Mouse (Mus musculus) hindbrain, embryonic 11.5 days (tissue): ENCODE measurements around the gene Fam50b. TPM values are rescaled to one million over a fixed set of nuclear protein-coding genes. Genes with fewer than 3 reads are reported as not detected.
A peak's percentile ranks its signal among the peaks of the same experiment; 100 is the strongest.

ENCODE experiments used
- ATAC-seq: fragments of 200-750 bp; cut with Nextera tagmentation; 2 replicates; pipeline ENCODE4 v1.8.0; 2017; ENCODE audit warnings: mild to moderate bottlenecking, moderate TSS enrichment, moderate library complexity; ENCODE audit not compliant: low FRiP score
- DNase-seq: peaks from one replicate; pipeline ENCODE4 v3.0.0-alpha.2; 2015; ENCODE audit warnings: low spot score
- H3K27ac ChIP-seq: fragments of 300-500 bp; sonication (generic); 2 replicates; pipeline ENCODE4 v1.5.1; 2014; ENCODE audit warnings: mild to moderate bottlenecking, low read depth, low read length
- H3K27me3 ChIP-seq: fragments of 300-500 bp; sonication (generic); 2 replicates; pipeline ENCODE4 v1.6.1; 2014; ENCODE audit warnings: mild to moderate bottlenecking, low read length, moderate library complexity, mixed read lengths; ENCODE audit not compliant: control insufficient read depth, insufficient read depth
- H3K36me3 ChIP-seq: fragments of 300-500 bp; sonication (generic); 2 replicates; pipeline ENCODE4 v1.6.1; 2014; ENCODE audit warnings: mild to moderate bottlenecking, low read length, moderate library complexity, mixed read lengths; ENCODE audit not compliant: control insufficient read depth, insufficient read depth
- H3K4me1 ChIP-seq: fragments of 300-500 bp; sonication (generic); replicated peaks from 2 replicates; pipeline ENCODE4 v1.6.1; 2014; ENCODE audit warnings: low read length, mixed read lengths; ENCODE audit not compliant: control insufficient read depth, insufficient read depth
- H3K4me2 ChIP-seq: fragments of 300-500 bp; sonication (generic); replicated peaks from 2 replicates; pipeline ENCODE4 v1.6.1; 2014; ENCODE audit warnings: mild to moderate bottlenecking, low read depth, low read length
- H3K4me3 ChIP-seq: fragments of 300-500 bp; sonication (generic); 2 replicates; pipeline ENCODE4 v1.5.1; 2014; ENCODE audit warnings: low read depth, low read length
- H3K9ac ChIP-seq: fragments of 300-500 bp; sonication (generic); 2 replicates; pipeline ENCODE4 v1.6.1; 2014; ENCODE audit warnings: low read depth, low read length
- H3K9me3 ChIP-seq: fragments of 300-500 bp; sonication (generic); 2 replicates; pipeline ENCODE4 v1.6.1; 2016; ENCODE audit warnings: low read length; ENCODE audit not compliant: control insufficient read depth
- WGBS: fragments of 180-500 bp; shearing (Covaris S2); extraction: QIAGEN DNeasy Blood & Tissue Kit; methylation state at CpG from one replicate; pipeline ENCODE4 v1.1.7; 2014; 5-methylcytosine and 5-hydroxymethylcytosine counted together
- polyA plus RNA-seq: library from polyadenylated mRNA; unstranded; fragments of >200 nt; fragmentation: Nextera tagmentation; extraction: Ambion mirVana; gene quantifications from 2 replicates; pipeline ENCODE4 v1.2.1, GENCODE M21; 2014

Fam50b gene
- polyA plus RNA-seq, 1 experiment from 2014 or later, result not detected

GRCm38 (mm10) chr13:34727060-34727459, 7.6 kb upstream of the Fam50b start:
- Histone ChIP-seq H3K4me1 (no peaks in the 10 kb centered on the region), H3K27ac (no peak overlapping the region), H3K4me2 (no peak overlapping the region), H3K27me3 (no peaks in the 10 kb centered on the region), H3K9ac (no peak overlapping the region), H3K4me3 (no peak overlapping the region), H3K36me3 (no peaks in the 10 kb centered on the region), H3K9me3 (no peaks in the 10 kb centered on the region)
- WGBS, result 93% methylated on average over 2 of the region's 2 CpGs
- ATAC-seq (no peak), DNase-seq (no peak)

DNA sequence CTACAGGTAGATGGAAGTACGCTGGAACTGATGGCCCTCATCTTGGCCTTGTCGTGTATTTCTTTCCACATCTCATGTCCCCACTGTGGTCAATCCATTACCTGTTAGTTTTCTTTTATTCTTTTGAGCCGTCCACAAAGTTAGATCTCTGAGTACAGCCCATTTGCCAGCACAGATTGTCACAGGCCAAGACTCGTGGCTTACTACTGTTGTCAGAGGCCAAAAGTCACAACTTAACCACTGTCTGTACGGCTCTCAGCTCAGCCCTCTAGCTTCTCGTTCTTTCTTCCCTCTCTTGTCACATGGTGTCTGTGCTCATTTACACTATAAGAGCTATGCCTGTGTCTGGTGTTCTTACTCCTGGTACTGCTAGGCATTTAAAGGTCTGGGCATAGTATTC, 3.1 kb upstream of the Fam50b start:
- no peaks in the 10 kb centered on the region for H3K4me1 ChIP-seq
- DNase-seq, result no peak
- ATAC-seq, result no peak
- H3K27ac ChIP-seq, result no peak overlapping the region
- H3K27me3 ChIP-seq, result no peaks in the 10 kb centered on the region
- no peak overlapping the region for H3K9ac ChIP-seq
- H3K4me3 ChIP-seq, result no peak overlapping the region
- H3K4me2 ChIP-seq, result no peak overlapping the region
- 86% methylated on average over 6 of the region's 6 CpGs for WGBS
- H3K36me3 ChIP-seq, result no peaks in the 10 kb centered on the region
- no peaks in the 10 kb centered on the region for H3K9me3 ChIP-seq

DNA sequence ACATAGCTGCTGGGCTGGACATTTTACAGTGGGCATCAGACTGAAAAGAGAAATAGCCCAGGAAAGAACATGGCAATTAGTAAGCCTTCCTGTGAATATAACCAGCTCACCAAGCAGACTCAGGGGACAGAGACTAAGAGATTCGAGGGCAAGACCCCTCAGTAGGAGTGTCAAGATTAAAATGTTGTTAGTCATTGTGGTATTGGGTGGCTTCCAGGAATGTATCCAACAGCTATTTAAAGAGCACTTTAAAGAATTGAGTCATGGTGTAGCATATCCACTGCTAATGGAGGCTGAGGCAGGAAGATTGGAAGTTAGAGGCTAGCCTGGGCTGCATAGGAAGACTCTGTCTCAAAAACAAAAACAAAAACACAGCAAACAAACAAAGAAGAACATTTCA, 870 bp upstream of the Fam50b start:
- Histone ChIP-seq H3K4me2 (no peak overlapping the region), H3K9ac (no peak overlapping the region), H3K27ac (no peak overlapping the region), H3K27me3 (no peaks in the 10 kb centered on the region), H3K9me3 (no peaks in the 10 kb centered on the region), H3K36me3 (no peaks in the 10 kb centered on the region), H3K4me3 (no peak overlapping the region), H3K4me1 (no peaks in the 10 kb centered on the region)
- DNase-seq (no peak), ATAC-seq (no peak)
- WGBS, result 85% methylated on average over 1 of the region's 1 CpGs

DNA sequence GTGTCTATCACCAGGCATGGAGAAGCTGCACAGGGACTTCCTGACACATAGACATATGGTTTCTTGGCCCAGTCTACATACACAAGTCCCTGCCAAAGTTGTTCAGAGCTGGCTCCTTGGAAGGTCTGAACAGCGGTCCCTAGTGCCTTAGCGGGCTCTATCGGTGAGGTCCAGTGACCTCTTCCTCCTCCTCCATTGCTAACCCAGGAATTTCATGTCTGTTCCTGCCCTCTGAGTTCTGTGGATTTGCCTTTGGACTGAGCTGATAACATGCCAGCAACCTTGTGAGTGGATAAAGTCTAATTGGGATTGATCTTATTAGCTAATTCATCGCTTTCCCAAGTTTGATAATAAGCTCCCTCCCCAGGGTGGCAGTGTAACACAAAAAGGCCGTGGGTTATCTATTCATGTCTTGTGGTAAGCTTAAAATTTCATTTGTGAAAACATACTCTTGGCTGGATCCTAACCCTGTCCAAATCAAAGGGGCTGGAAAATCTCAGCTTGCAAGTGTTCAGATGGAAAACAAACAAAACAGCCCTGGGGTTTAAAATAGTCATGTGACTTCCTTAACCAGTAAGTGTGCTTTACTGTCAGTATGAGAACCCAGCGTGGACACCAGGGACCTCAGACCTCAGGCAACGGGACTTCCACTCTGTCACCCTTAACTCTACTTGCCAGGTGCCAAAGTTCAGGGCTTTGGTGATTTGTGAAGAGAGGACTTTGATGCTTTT, 3.5 kb downstream of the Fam50b start:
- no peak overlapping the region for H3K9ac ChIP-seq
- no peaks in the 10 kb centered on the region for H3K9me3 ChIP-seq
- H3K4me2 ChIP-seq, result no peak overlapping the region
- DNase-seq (no peak), ATAC-seq (no peak)
- no peaks in the 10 kb centered on the region for H3K27me3 ChIP-seq
- H3K27ac ChIP-seq, result no peak overlapping the region
- no peaks in the 10 kb centered on the region for H3K36me3 ChIP-seq
- 83% methylated on average over 7 of the region's 7 CpGs for WGBS
- no peak overlapping the region for H3K4me3 ChIP-seq
- no peaks in the 10 kb centered on the region for H3K4me1 ChIP-seq

GRCm38 (mm10) chr13:34738699-34738973, 4.0 kb downstream of the Fam50b start:
- Histone ChIP-seq H3K4me1 (no peaks in the 10 kb centered on the region), H3K27me3 (no peaks in the 10 kb centered on the region), H3K4me2 (no peak overlapping the region), H3K9ac (no peak overlapping the region), H3K36me3 (no peaks in the 10 kb centered on the region), H3K4me3 (no peak overlapping the region), H3K9me3 (no peaks in the 10 kb centered on the region), H3K27ac (no peak overlapping the region)
- DNase-seq, result no peak
- WGBS, result 87% methylated on average over 1 of the region's 1 CpGs
- ATAC-seq, result no peak

DNA sequence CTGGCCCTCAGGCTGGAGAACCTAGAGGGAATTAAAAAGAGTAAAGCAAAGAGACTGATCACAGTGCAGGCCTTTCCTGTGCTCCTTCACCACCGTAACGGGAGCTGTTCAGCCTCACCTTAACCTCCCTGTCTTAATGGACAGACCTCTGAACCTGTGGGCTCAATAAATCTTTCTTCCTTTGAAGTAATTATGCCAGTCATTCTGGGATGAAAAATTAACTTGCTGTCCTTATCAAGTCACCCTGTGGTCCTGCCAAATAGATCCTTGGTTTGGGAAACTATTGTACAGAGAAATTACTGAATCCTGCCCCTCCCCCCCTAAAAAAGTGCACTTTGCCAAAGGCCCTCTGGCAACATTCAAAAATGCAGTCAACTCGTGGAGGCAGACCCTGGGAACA, 4.4 kb downstream of the Fam50b start:
- 78% methylated on average over 3 of the region's 3 CpGs for WGBS
- no peak for ATAC-seq

DNA sequence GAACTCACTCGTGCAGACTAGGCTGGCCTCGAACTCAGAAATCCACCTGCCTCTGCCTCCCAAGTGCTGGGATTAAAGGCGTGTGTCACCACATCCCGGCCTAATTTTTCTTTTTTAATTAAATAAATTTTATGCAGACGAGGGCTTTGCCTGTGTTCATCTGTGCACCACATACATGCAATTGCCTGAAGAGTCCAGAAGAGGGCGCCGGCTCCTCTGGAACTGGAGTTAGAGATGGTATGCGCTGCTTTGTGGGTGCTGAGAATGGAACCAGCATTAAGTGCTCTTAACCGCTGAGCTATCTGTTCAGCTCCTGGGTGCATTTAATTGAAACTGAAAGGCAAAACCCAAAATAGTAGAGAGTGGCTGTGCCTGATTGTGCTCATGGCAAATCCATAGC, 6.6 kb downstream of the Fam50b start:
- WGBS, result 80% methylated on average over 9 of the region's 9 CpGs
- ATAC-seq, result no peak
- Histone ChIP-seq H3K27ac (no peak overlapping the region), H3K4me1 (no peaks in the 10 kb centered on the region), H3K4me2 (no peak overlapping the region), H3K36me3 (no peaks in the 10 kb centered on the region), H3K9me3 (no peaks in the 10 kb centered on the region), H3K27me3 (no peaks in the 10 kb centered on the region), H3K4me3 (no peak overlapping the region), H3K9ac (no peak overlapping the region)
- DNase-seq, result peak; percentile 10

More for the DNA sequence above, 4.4 kb downstream of the Fam50b start:
- Histone ChIP-seq H3K27me3 (no peaks in the 10 kb centered on the region), H3K9ac (no peak overlapping the region), H3K36me3 (no peaks in the 10 kb centered on the region), H3K4me1 (no peaks in the 10 kb centered on the region), H3K9me3 (no peaks in the 10 kb centered on the region), H3K4me3 (no peak overlapping the region), H3K27ac (no peak overlapping the region), H3K4me2 (no peak overlapping the region)
- DNase-seq, result no peak

DNA sequence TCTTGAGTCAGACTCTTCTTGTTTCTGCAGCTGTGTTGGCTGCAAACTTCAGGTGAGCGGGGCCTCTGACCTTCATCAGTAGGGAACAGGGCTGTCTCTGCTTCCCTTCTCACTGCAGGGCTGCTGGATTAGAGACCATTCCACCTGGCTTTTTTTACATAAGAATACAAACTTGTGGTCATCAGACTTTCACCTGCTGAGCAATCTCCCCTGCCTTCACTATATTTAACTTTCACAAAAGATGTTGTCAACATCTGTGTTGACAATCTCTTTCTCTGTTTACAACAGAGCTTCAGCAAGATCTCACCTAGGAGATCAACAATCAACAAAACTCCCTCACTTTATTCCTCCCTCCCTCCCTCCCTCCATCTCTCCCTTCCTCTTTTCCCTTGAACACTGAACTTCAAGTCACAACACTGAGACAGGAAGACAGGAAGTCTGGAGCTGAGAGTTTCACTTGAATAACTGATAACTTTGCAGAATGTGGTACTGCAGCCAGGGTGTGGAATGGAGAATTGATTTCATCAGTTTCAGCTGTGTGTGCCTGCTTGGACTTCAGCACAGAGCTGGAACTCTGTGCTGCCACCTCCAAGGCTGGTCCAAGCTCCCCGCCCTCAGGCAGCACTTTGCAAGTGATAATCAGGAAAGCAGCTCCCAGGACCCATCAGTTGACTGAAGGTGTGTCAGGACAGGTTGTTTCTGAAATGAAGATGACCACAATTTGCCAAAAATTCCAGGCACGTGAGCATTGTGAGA, 7.3 kb downstream of the Fam50b start:
- Histone ChIP-seq H3K4me2 (no peak overlapping the region), H3K27ac (no peak overlapping the region), H3K4me1 (no peaks in the 10 kb centered on the region), H3K4me3 (no peak overlapping the region), H3K9me3 (no peaks in the 10 kb centered on the region), H3K36me3 (no peaks in the 10 kb centered on the region), H3K27me3 (no peaks in the 10 kb centered on the region), H3K9ac (no peak overlapping the region)
- no peak for ATAC-seq
- 73% methylated on average over 3 of the region's 3 CpGs for WGBS
- DNase-seq, result no peak

DNA sequence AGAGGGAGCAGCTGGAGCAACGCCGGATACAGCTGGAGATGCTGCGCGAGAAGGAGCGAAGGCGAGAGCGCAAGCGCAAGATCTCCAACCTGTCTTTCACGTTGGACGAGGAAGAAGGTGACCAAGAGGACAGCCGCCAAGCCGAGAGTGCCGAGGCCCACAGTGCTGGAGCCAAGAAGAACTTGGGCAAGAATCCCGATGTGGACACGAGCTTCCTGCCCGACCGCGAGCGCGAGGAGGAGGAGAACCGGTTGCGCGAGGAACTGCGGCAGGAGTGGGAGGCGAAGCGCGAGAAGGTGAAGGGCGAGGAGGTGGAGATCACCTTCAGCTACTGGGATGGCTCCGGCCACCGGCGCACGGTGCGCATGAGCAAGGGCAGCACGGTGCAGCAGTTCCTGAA, 12.2 kb downstream of the Fam50b start:
- Histone ChIP-seq H3K27me3 (no peaks in the 10 kb centered on the region), H3K36me3 (no peaks in the 10 kb centered on the region), H3K27ac (no peak overlapping the region), H3K4me3 (no peak overlapping the region), H3K4me2 (no peak overlapping the region), H3K4me1 (no peaks in the 10 kb centered on the region), H3K9me3 (no peaks in the 10 kb centered on the region), H3K9ac (no peak overlapping the region)
- 90% methylated on average over 34 of the region's 34 CpGs for WGBS
- ATAC-seq, result no peak
- no peak for DNase-seq
